Mouse (Mus musculus): ENCODE measurements around the gene Sh3bgrl3. TPM values are rescaled to one million over a fixed set of nuclear protein-coding genes. Genes with fewer than 3 reads are reported as not detected.
A peak's percentile ranks its signal among the peaks of the same experiment; 100 is the strongest.

Gene Sh3bgrl3
- polyA plus RNA-seq, 1 experiment from 2014 or later = 376 TPM

- 56% methylated on average over 7 of the region's 7 CpGs for WGBS
- Histone ChIP-seq H3K4me3 (replicated peaks; ENCODE audit: low read depth, low read length) (no peak overlapping the region), H3K27ac (replicated peaks; ENCODE audit: low read depth, low read length) (no peak overlapping the region), H3K4me1 (ENCODE audit: control insufficient read depth, insufficient read depth, low read length) (no peaks in the 10 kb centered on the region), H3K4me2 (ENCODE audit: low read length) (no peak overlapping the region), H3K36me3 (ENCODE audit: control insufficient read depth, insufficient read depth, low read length) (no peaks in the 10 kb centered on the region), H3K27me3 (ENCODE audit: control insufficient read depth, insufficient read depth, low read length) (peaks cover 7% of the 10 kb centered on the region; the same call in 1 of the 2 replicates), H3K9ac (replicated peaks; ENCODE audit: low read length) (no peak overlapping the region), H3K9me3 (ENCODE audit: control insufficient read depth, low read length) (no peaks in the 10 kb centered on the region)
- ATAC-seq (ENCODE audit: low FRiP score, low TSS enrichment) = no peak
- DNase-seq = peak; percentile 77
Observed at GRCm38 (mm10) chr4:134087412-134087811, 41.2 kb downstream of the Sh3bgrl3 start.

GRCm38 (mm10) chr4:134084999-134085398 lies 43.6 kb downstream of the Sh3bgrl3 start:
- Histone ChIP-seq H3K4me2 (ENCODE audit: low read length) (no peak overlapping the region), H3K9ac (replicated peaks; ENCODE audit: low read length) (no peak overlapping the region), H3K27ac (replicated peaks; ENCODE audit: low read depth, low read length) (no peak overlapping the region), H3K4me3 (replicated peaks; ENCODE audit: low read depth, low read length) (no peak overlapping the region), H3K27me3 (ENCODE audit: control insufficient read depth, insufficient read depth, low read length) (peaks cover 23% of the 10 kb centered on the region), H3K36me3 (ENCODE audit: control insufficient read depth, insufficient read depth, low read length) (no peaks in the 10 kb centered on the region), H3K4me1 (ENCODE audit: control insufficient read depth, insufficient read depth, low read length) (peaks cover 8% of the 10 kb centered on the region; the same call in 1 of the 2 replicates), H3K9me3 (ENCODE audit: control insufficient read depth, low read length) (no peaks in the 10 kb centered on the region)
- DNase-seq = no peak
- no peak for ATAC-seq (ENCODE audit: low FRiP score, low TSS enrichment)
- WGBS = 88% methylated on average over 4 of the region's 4 CpGs

- peaks cover 8% of the 10 kb centered on the region; the same call in 1 of the 2 replicates for H3K4me1 ChIP-seq (ENCODE audit: control insufficient read depth, insufficient read depth, low read length)
- H3K27ac ChIP-seq (replicated peaks; ENCODE audit: low read depth, low read length) = no peak overlapping the region
- ATAC-seq (ENCODE audit: low FRiP score, low TSS enrichment) = no peak
- H3K4me3 ChIP-seq (replicated peaks; ENCODE audit: low read depth, low read length) = peak overlapping the region; percentile 40
- no peaks in the 10 kb centered on the region for H3K9me3 ChIP-seq (ENCODE audit: control insufficient read depth, low read length)
- H3K27me3 ChIP-seq (ENCODE audit: control insufficient read depth, insufficient read depth, low read length) = peaks cover 23% of the 10 kb centered on the region
- DNase-seq = no peak
- H3K4me2 ChIP-seq (ENCODE audit: low read length) = peak overlapping the region; percentile 74
- WGBS = 12% methylated on average over 7 of the region's 7 CpGs
- no peaks in the 10 kb centered on the region for H3K36me3 ChIP-seq (ENCODE audit: control insufficient read depth, insufficient read depth, low read length)
- 0 out of 2 replicates have a peak overlapping the region, but pooled peaks have one; percentile 26 for H3K9ac ChIP-seq (replicated peaks; ENCODE audit: low read length)
Observed at GRCm38 (mm10) chr4:134082460-134082859, 46.1 kb downstream of the Sh3bgrl3 start.

- no peaks in the 10 kb centered on the region for H3K36me3 ChIP-seq (ENCODE audit: control insufficient read depth, insufficient read depth, low read length)
- peak overlapping the region; percentile 40 for H3K4me3 ChIP-seq (replicated peaks; ENCODE audit: low read depth, low read length)
- peaks cover 8% of the 10 kb centered on the region; the same call in 1 of the 2 replicates for H3K4me1 ChIP-seq (ENCODE audit: control insufficient read depth, insufficient read depth, low read length)
- H3K4me2 ChIP-seq (ENCODE audit: low read length) = peak overlapping the region; percentile 74
- H3K9ac ChIP-seq (replicated peaks; ENCODE audit: low read length) = peak overlapping the region; percentile 43; the same call in 1 of the 2 replicates
- DNase-seq (peak; percentile 68), ATAC-seq (ENCODE audit: low FRiP score, low TSS enrichment) (peak; percentile 55; the same call in 1 of the 2 replicates)
- peaks cover 23% of the 10 kb centered on the region for H3K27me3 ChIP-seq (ENCODE audit: control insufficient read depth, insufficient read depth, low read length)
- H3K9me3 ChIP-seq (ENCODE audit: control insufficient read depth, low read length) = no peaks in the 10 kb centered on the region
- no peak overlapping the region for H3K27ac ChIP-seq (replicated peaks; ENCODE audit: low read depth, low read length)
- under 1% methylated on average over 41 of the region's 41 CpGs for WGBS
Observed at GRCm38 (mm10) chr4:134081730-134082386, 46.7 kb downstream of the Sh3bgrl3 start.

- no peak overlapping the region for H3K4me2 ChIP-seq (ENCODE audit: low read length)
- ATAC-seq (ENCODE audit: low FRiP score, low TSS enrichment) (no peak), DNase-seq (no peak)
- H3K9me3 ChIP-seq (ENCODE audit: control insufficient read depth, low read length) = no peaks in the 10 kb centered on the region
- H3K27me3 ChIP-seq (ENCODE audit: control insufficient read depth, insufficient read depth, low read length) = peaks cover 23% of the 10 kb centered on the region
- H3K4me3 ChIP-seq (replicated peaks; ENCODE audit: low read depth, low read length) = no peak overlapping the region
- WGBS = 78% methylated on average over 4 of the region's 4 CpGs
- no peak overlapping the region for H3K9ac ChIP-seq (replicated peaks; ENCODE audit: low read length)
- no peaks in the 10 kb centered on the region for H3K36me3 ChIP-seq (ENCODE audit: control insufficient read depth, insufficient read depth, low read length)
- H3K27ac ChIP-seq (replicated peaks; ENCODE audit: low read depth, low read length) = no peak overlapping the region
- peaks cover 8% of the 10 kb centered on the region; the same call in 1 of the 2 replicates for H3K4me1 ChIP-seq (ENCODE audit: control insufficient read depth, insufficient read depth, low read length)
Observed at GRCm38 (mm10) chr4:134080674-134081073, 47.9 kb downstream of the Sh3bgrl3 start.

GRCm38 (mm10) chr4:134078694-134079093 lies 49.9 kb downstream of the Sh3bgrl3 start:
- H3K36me3 ChIP-seq (ENCODE audit: control insufficient read depth, insufficient read depth, low read length) = no peaks in the 10 kb centered on the region
- DNase-seq (peak; percentile 79), ATAC-seq (ENCODE audit: low FRiP score, low TSS enrichment) (no peak)
- 28% methylated on average over 3 of the region's 3 CpGs for WGBS
- H3K4me2 ChIP-seq (ENCODE audit: low read length) = no peak overlapping the region
- no peak overlapping the region for H3K27ac ChIP-seq (replicated peaks; ENCODE audit: low read depth, low read length)
- peaks cover 23% of the 10 kb centered on the region for H3K27me3 ChIP-seq (ENCODE audit: control insufficient read depth, insufficient read depth, low read length)
- H3K4me1 ChIP-seq (ENCODE audit: control insufficient read depth, insufficient read depth, low read length) = peaks cover 8% of the 10 kb centered on the region; the same call in 1 of the 2 replicates
- H3K9ac ChIP-seq (replicated peaks; ENCODE audit: low read length) = no peak overlapping the region
- no peaks in the 10 kb centered on the region for H3K9me3 ChIP-seq (ENCODE audit: control insufficient read depth, low read length)
- no peak overlapping the region for H3K4me3 ChIP-seq (replicated peaks; ENCODE audit: low read depth, low read length)

Other genes starting within 250 kb of the Sh3bgrl3 start
- gene Rps6ka1, start 241.0 kb downstream of the Sh3bgrl3 start, polyA plus RNA-seq (2014; fragmentation: Nextera tagmentation; extraction: Ambion mirVana) = 18.8 and 22.0 TPM in 2 replicates
- 1,199 and 1,387 TPM in 2 replicates for gene Hmgn2, start 160.1 kb downstream of the Sh3bgrl3 start, polyA plus RNA-seq (2014; fragmentation: Nextera tagmentation; extraction: Ambion mirVana)
- gene Dhdds, start 127.9 kb downstream of the Sh3bgrl3 start, polyA plus RNA-seq (2014; fragmentation: Nextera tagmentation; extraction: Ambion mirVana) = 46.6 and 48.2 TPM in 2 replicates
- gene Lin28a, start 109.9 kb downstream of the Sh3bgrl3 start, polyA plus RNA-seq (2014; fragmentation: Nextera tagmentation; extraction: Ambion mirVana) = 0.13 and 0.31 TPM in 2 replicates
- not detected in 2 replicates for gene Zfp683, start 75.0 kb downstream of the Sh3bgrl3 start, polyA plus RNA-seq (2014; fragmentation: Nextera tagmentation; extraction: Ambion mirVana)
- 1.8 and 2.3 TPM in 2 replicates for gene Crybg2, start 68.0 kb downstream of the Sh3bgrl3 start, polyA plus RNA-seq (2014; fragmentation: Nextera tagmentation; extraction: Ambion mirVana)
- 1.8 and 4.5 TPM in 2 replicates for gene Cd52, start 33.7 kb downstream of the Sh3bgrl3 start, polyA plus RNA-seq (2014; fragmentation: Nextera tagmentation; extraction: Ambion mirVana)
- 11.7 and 13.6 TPM in 2 replicates for gene Ubxn11, start 26.2 kb downstream of the Sh3bgrl3 start, polyA plus RNA-seq (2014; fragmentation: Nextera tagmentation; extraction: Ambion mirVana)
- 12.0 and 21.3 TPM in 2 replicates for gene Cep85, start 58.3 kb upstream of the Sh3bgrl3 start, polyA plus RNA-seq (2014; fragmentation: Nextera tagmentation; extraction: Ambion mirVana)
- gene Gm7534, start 74.2 kb upstream of the Sh3bgrl3 start, polyA plus RNA-seq (2014; fragmentation: Nextera tagmentation; extraction: Ambion mirVana) = not detected in 2 replicates
- gene Catsper4, start 98.6 kb upstream of the Sh3bgrl3 start, polyA plus RNA-seq (2014; fragmentation: Nextera tagmentation; extraction: Ambion mirVana) = not detected in 2 replicates
- gene Cnksr1, start 109.6 kb upstream of the Sh3bgrl3 start, polyA plus RNA-seq (2014; fragmentation: Nextera tagmentation; extraction: Ambion mirVana) = 0.20 TPM in 1 of 2 replicates, not detected in the other
- 0.30 and 0.43 TPM in 2 replicates for gene E130218I03Rik, start 114.9 kb upstream of the Sh3bgrl3 start, polyA plus RNA-seq (2014; fragmentation: Nextera tagmentation; extraction: Ambion mirVana)
- 13.1 and 14.2 TPM in 2 replicates for gene Zfp593, start 116.8 kb upstream of the Sh3bgrl3 start, polyA plus RNA-seq (2014; fragmentation: Nextera tagmentation; extraction: Ambion mirVana)
- 0.49 TPM in 1 of 2 replicates, not detected in the other for gene Gm30191, start 118.1 kb upstream of the Sh3bgrl3 start, polyA plus RNA-seq (2014; fragmentation: Nextera tagmentation; extraction: Ambion mirVana)
- gene Grrp1, start 125.3 kb upstream of the Sh3bgrl3 start, polyA plus RNA-seq (2014; fragmentation: Nextera tagmentation; extraction: Ambion mirVana) = 11.1 and 17.6 TPM in 2 replicates
- gene Pdik1l, start 159.1 kb upstream of the Sh3bgrl3 start, polyA plus RNA-seq (2014; fragmentation: Nextera tagmentation; extraction: Ambion mirVana) = 41.0 and 48.6 TPM in 2 replicates
- 0.11 TPM in 1 of 2 replicates, not detected in the other for gene Trim63, start 186.3 kb upstream of the Sh3bgrl3 start, polyA plus RNA-seq (2014; fragmentation: Nextera tagmentation; extraction: Ambion mirVana)
- gene Slc30a2, start 214.4 kb upstream of the Sh3bgrl3 start, polyA plus RNA-seq (2014; fragmentation: Nextera tagmentation; extraction: Ambion mirVana) = 0.11 TPM in 1 of 2 replicates, not detected in the other